Mouse (Mus musculus) limb, embryonic 11.5 days (tissue): ENCODE data around the gene Luc7l2. TPM values are rescaled to one million over a fixed set of nuclear protein-coding genes. Genes with fewer than 3 reads are reported as not detected.
"Not testable (repeated sequence)": the region's sequence is repeated elsewhere in the genome, so short reads cannot be mapped to it uniquely, and the experiment has no call there.

ENCODE experiments used
- ATAC-seq: fragments of 200-750 bp; cut with Nextera tagmentation; 2 replicates; pipeline ENCODE4 v1.8.0; 2017; ENCODE audit warnings: low read depth; ENCODE audit not compliant: insufficient number of reproducible peaks, low FRiP score, low TSS enrichment
- DNase-seq: peaks from one replicate; pipeline ENCODE4 v3.0.0-alpha.2; 2015; ENCODE audit warnings: low spot score
- H3K27ac ChIP-seq: fragments of 300-500 bp; sonication (generic); replicated peaks from 2 replicates; pipeline ENCODE4 v1.5.1; 2014; ENCODE audit warnings: low read depth, mild to moderate bottlenecking, low read length
- H3K27me3 ChIP-seq: fragments of 300-500 bp; sonication (generic); 2 replicates; pipeline ENCODE4 v1.6.1; 2014; ENCODE audit warnings: mild to moderate bottlenecking, low read length, mixed read lengths; ENCODE audit not compliant: control insufficient read depth, insufficient read depth
- H3K36me3 ChIP-seq: fragments of 300-500 bp; sonication (generic); 2 replicates; pipeline ENCODE4 v1.6.1; 2014; ENCODE audit warnings: mild to moderate bottlenecking, low read length, moderate library complexity, mixed read lengths; ENCODE audit not compliant: control insufficient read depth, insufficient read depth
- H3K4me1 ChIP-seq: fragments of 300-500 bp; sonication (generic); 2 replicates; pipeline ENCODE4 v1.6.1; 2014; ENCODE audit warnings: low read length, mixed read lengths; ENCODE audit not compliant: control insufficient read depth, insufficient read depth
- H3K4me2 ChIP-seq: fragments of 300-500 bp; sonication (generic); 2 replicates; pipeline ENCODE4 v1.6.1; 2014; ENCODE audit warnings: low read depth, mild to moderate bottlenecking, moderate library complexity; ENCODE audit not compliant: severe bottlenecking
- H3K4me3 ChIP-seq: fragments of 300-500 bp; sonication (generic); 2 replicates; pipeline ENCODE4 v1.5.1; 2014; ENCODE audit warnings: low read depth, low read length
- H3K9ac ChIP-seq: fragments of 300-500 bp; sonication (generic); 2 replicates; pipeline ENCODE4 v1.6.1; 2014; ENCODE audit warnings: mild to moderate bottlenecking, low read length
- H3K9me3 ChIP-seq: fragments of 300-500 bp; sonication (generic); 2 replicates; pipeline ENCODE4 v1.6.1; 2016; ENCODE audit warnings: low read length; ENCODE audit not compliant: control insufficient read depth
- WGBS: fragments of 180-500 bp; shearing (Covaris S2); extraction: QIAGEN DNeasy Blood & Tissue Kit; methylation state at CpG from one replicate; pipeline ENCODE4 v1.1.7; 2014; 5-methylcytosine and 5-hydroxymethylcytosine counted together
- polyA plus RNA-seq: library from polyadenylated mRNA; unstranded; fragments of >200 nt; fragmentation: Nextera tagmentation; extraction: Ambion mirVana; gene quantifications from 2 replicates; pipeline ENCODE4 v1.2.1, GENCODE M21; 2014

Gene Luc7l2
- polyA plus RNA-seq, 1 experiment from 2014 or later = 42.7 TPM

- Histone ChIP-seq H3K4me3 (peak within 1 kb of the TSS; percentile 78), H3K27me3 (no peaks in the 10 kb centered on the region), H3K9me3 (no peaks in the 10 kb centered on the region), H3K4me2 (peak within 1 kb of the TSS; percentile 57), H3K27ac (peak within 1 kb of the TSS; percentile 85), H3K4me1 (0 out of 2 replicates have a peak, but pooled peaks cover 3% of the 10 kb centered on the region), H3K9ac (peak within 1 kb of the TSS; percentile 89), H3K36me3 (no peaks in the 10 kb centered on the region)
- WGBS = 5% methylated on average over 41 of the region's 41 CpGs
- DNase-seq = peak; percentile 97
- peak; percentile 91 for ATAC-seq
Measured at GRCm38 (mm10) chr6:38533428-38534405, 17.4 kb upstream of the Luc7l2 start, which contains the start of gene Fmc1. Fmc1 (plus strand) TSS chr6:38533502.

DNA sequence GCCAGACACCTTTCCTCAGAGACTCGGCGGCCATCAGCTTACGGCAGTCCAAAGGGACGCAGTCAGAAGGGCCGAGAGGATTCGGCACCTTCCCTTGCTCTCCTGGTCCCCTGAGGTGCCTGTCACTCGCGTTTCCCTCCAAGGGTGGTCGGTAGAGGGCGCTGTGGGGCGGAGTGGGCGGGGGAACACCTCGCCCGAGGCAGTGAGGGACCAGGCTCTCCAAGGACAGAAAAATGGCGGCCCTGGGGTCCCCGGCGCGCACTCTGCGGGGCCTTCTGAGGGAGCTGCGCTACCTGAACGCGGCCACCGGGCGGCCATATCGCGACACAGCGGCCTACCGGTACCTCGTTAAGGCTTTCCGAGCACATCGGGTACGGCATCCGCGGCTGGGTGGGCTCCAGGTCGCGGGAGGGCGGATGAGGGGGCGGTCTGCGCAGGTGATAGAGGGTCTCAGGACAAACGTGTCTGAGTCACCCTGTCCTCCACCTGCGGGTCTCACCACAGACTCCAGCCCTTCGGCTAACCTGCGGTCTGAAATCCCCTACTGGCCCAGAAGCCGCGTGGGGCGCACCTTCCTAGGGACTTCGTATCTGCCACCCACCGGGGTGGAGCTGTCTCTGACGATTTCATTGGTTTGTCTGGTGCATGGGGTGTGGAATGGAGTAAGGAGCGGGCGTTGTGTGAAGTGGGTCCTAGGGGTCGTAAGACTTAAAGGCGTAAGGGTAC is 16.3 kb upstream of the Luc7l2 start:
- peak overlapping the region; percentile 89 for H3K9ac ChIP-seq
- peak; percentile 100 for DNase-seq
- H3K4me2 ChIP-seq = peak overlapping the region; percentile 53
- ATAC-seq = peak; percentile 78
- peak overlapping the region; percentile 78 for H3K4me3 ChIP-seq
- H3K36me3 ChIP-seq = no peaks in the 10 kb centered on the region
- H3K4me1 ChIP-seq = 0 out of 2 replicates have a peak, but pooled peaks cover 3% of the 10 kb centered on the region
- under 1% methylated on average over 53 of the region's 53 CpGs for WGBS
- no peaks in the 10 kb centered on the region for H3K27me3 ChIP-seq
- no peaks in the 10 kb centered on the region for H3K9me3 ChIP-seq
- peak overlapping the region; percentile 83 for H3K27ac ChIP-seq

DNA sequence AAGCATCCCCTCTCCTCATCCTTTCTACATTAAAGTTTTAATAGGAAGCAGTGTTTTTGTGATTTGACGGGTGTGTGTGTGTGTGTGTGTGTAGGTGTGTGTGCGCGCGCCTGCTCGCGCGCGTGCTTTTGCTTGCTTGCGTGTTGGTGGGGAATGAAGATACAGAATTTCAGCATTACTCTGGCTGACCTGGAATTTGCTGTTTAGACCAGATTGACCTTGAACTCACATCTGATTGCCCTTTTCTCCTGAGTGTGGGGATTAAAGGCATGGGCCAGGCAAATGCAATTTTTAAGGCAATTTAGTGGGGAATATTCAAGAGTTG is 15.8 kb upstream of the Luc7l2 start:
- ATAC-seq = no peak
- Histone ChIP-seq H3K27ac (peak overlapping the region; percentile 83; the same call in 1 of the 2 replicates), H3K9me3 (no peaks in the 10 kb centered on the region), H3K4me2 (peak overlapping the region; percentile 53), H3K4me1 (0 out of 2 replicates have a peak, but pooled peaks cover 3% of the 10 kb centered on the region), H3K4me3 (peak overlapping the region; percentile 78), H3K27me3 (no peaks in the 10 kb centered on the region), H3K36me3 (no peaks in the 10 kb centered on the region), H3K9ac (peak overlapping the region; percentile 89)
- DNase-seq = no peak
- 2% methylated on average over 9 of the region's 9 CpGs for WGBS

DNA sequence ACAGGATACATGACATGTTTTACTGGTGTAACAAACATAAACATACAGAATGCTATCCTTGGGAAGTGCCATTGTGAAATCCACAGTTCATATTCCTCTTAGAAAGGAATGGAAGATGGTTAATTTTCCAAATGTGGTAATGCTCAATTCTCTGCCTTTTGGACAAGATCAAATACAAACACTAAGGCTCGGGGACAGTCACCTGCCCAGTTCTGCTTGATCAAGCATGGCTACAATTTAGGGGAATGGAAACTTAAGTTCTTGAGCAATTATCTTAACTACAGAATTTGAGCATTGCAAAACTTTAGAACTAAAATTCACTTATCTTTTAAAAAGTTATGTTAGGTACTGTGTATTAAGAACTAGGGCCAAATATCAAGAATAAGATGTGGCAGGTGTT is 15.3 kb upstream of the Luc7l2 start:
- Histone ChIP-seq H3K27me3 (no peaks in the 10 kb centered on the region), H3K36me3 (no peaks in the 10 kb centered on the region), H3K9ac (no peak overlapping the region), H3K4me2 (peak overlapping the region; percentile 53; the same call in 1 of the 2 replicates), H3K4me1 (0 out of 2 replicates have a peak, but pooled peaks cover 3% of the 10 kb centered on the region), H3K27ac (no peak overlapping the region), H3K9me3 (no peaks in the 10 kb centered on the region), H3K4me3 (no peak overlapping the region)
- ATAC-seq (no peak), DNase-seq (peak; percentile 8)
- WGBS = 86% methylated on average over 1 of the region's 1 CpGs

DNA sequence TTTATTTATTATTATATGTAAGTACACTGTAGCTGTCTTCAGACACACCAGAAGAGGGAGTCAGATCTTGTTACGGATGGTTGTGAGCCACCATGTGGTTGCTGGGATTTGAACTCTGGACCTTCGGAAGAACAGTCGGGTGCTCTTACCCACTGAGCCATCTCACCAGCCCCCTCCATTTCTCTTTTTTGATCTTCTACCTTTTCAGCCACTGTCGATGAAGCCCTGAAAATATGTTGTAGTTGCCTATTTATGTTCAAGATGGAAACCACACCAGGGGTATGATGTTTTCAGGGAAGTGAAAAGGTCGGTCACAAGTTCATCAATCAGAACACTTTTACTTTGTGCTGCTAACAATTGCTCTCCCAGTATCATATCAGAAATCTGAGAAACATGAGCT is 7.0 kb upstream of the Luc7l2 start:
- not testable (repeated sequence) for H3K9ac ChIP-seq, H3K9me3 ChIP-seq, H3K4me2 ChIP-seq, H3K4me3 ChIP-seq, ATAC-seq, DNase-seq, H3K4me1 ChIP-seq, H3K27me3 ChIP-seq, H3K36me3 ChIP-seq, H3K27ac ChIP-seq
- 94% methylated on average over 4 of the region's 5 CpGs for WGBS

DNA sequence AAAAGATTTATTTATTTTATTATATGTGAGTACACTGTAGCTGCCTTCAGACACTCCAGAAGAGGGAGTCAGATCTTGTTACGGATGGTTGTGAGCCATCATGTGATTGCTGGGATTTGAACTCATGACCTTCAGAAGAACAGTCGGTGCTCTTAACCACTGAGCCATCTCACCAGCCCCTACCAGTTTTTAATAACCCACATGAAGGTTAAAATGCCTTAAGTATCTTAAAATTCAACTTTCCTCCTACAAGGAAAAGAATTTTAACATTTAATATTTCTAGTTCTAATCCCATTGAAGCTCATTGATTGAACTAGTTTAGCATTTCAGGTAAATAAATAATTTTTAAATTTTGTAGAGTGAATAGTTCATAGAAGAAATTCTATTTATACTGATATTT is 4.1 kb upstream of the Luc7l2 start:
- 84% methylated on average over 2 of the region's 2 CpGs for WGBS
- not testable (repeated sequence) for H3K4me3 ChIP-seq, H3K9me3 ChIP-seq, H3K4me2 ChIP-seq, ATAC-seq, H3K27ac ChIP-seq, H3K36me3 ChIP-seq, H3K9ac ChIP-seq, DNase-seq, H3K4me1 ChIP-seq, H3K27me3 ChIP-seq

GRCm38 (mm10) chr6:38547707-38548106 is 3.4 kb upstream of the Luc7l2 start:
- ATAC-seq (no peak), DNase-seq (no peak)
- H3K4me3 ChIP-seq = no peak overlapping the region
- no peaks in the 10 kb centered on the region for H3K36me3 ChIP-seq
- H3K4me2 ChIP-seq = no peak overlapping the region
- WGBS = 83% methylated on average over 1 of the region's 1 CpGs
- H3K9ac ChIP-seq = no peak overlapping the region
- H3K9me3 ChIP-seq = no peaks in the 10 kb centered on the region
- H3K4me1 ChIP-seq = no peaks in the 10 kb centered on the region
- no peaks in the 10 kb centered on the region for H3K27me3 ChIP-seq
- H3K27ac ChIP-seq = no peak overlapping the region

DNA sequence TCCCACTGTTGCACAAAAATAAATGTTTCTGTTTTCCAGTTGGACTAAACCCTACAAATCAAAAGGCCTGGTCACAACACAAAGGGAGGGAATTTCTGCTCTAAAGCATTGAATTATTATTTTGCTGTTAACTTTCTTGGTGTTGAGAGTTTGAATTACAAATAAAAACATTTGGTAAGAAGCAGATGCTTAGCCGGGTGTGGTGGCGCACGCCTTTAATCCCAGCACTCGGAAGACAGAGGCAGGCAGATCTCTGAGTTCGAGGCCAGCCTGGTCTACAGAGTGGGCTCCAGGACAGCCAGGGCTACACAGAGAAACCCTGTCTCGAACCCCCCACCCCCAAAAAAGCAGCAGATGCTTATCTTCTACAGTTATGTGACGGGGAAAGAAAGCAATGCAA is 2.5 kb upstream of the Luc7l2 start:
- not testable (repeated sequence) for H3K4me3 ChIP-seq, H3K36me3 ChIP-seq, H3K27me3 ChIP-seq, H3K4me1 ChIP-seq, H3K4me2 ChIP-seq, DNase-seq, ATAC-seq, H3K27ac ChIP-seq, H3K9ac ChIP-seq, H3K9me3 ChIP-seq
- WGBS = 93% methylated on average over 7 of the region's 7 CpGs
